Mouse (Mus musculus): Measurements from ENCODE around the gene Brsk1.

GRCm38 (mm10) chr7:4647291-4647690 lies 43.1 kb upstream of the Brsk1 start:
- TF ChIP-seq CTCF (IDR thresholded peaks at IDR 0.05; ENCODE audit: low read depth) (no peak), EP300 (IDR thresholded peaks at IDR 0.05; ENCODE audit: low read depth) (no peak)
